Mouse (Mus musculus): Measurements from ENCODE around the gene Tubb4a. TPM values are rescaled to one million over a fixed set of nuclear protein-coding genes. Genes with fewer than 3 reads are reported as not detected.
"Not testable (repeated sequence)": the region's sequence is repeated elsewhere in the genome, so short reads cannot be mapped to it uniquely, and the experiment has no call there.

Tubb4a gene
- total RNA-seq (2021), result 100 to 1,000 TPM; 558 TPM
- long read RNA-seq, experiment 1, transcript Tubb4a-201 (4 exons, 2,228 nt), result major isoform, 419 of 476 reads
- long read RNA-seq, experiment 1, partial matches to known transcripts, result 12 of 476 reads
- long read RNA-seq, experiment 1, other reads (novel, unspliced or antisense), result 45 of 476 reads
- long read RNA-seq, experiment 2, transcript Tubb4a-201 (4 exons, 2,228 nt), result major isoform, 648 of 718 reads
- long read RNA-seq, experiment 2, partial matches to known transcripts, result 12 of 718 reads
- long read RNA-seq, experiment 2, other reads (novel, unspliced or antisense), result 58 of 718 reads

DNA sequence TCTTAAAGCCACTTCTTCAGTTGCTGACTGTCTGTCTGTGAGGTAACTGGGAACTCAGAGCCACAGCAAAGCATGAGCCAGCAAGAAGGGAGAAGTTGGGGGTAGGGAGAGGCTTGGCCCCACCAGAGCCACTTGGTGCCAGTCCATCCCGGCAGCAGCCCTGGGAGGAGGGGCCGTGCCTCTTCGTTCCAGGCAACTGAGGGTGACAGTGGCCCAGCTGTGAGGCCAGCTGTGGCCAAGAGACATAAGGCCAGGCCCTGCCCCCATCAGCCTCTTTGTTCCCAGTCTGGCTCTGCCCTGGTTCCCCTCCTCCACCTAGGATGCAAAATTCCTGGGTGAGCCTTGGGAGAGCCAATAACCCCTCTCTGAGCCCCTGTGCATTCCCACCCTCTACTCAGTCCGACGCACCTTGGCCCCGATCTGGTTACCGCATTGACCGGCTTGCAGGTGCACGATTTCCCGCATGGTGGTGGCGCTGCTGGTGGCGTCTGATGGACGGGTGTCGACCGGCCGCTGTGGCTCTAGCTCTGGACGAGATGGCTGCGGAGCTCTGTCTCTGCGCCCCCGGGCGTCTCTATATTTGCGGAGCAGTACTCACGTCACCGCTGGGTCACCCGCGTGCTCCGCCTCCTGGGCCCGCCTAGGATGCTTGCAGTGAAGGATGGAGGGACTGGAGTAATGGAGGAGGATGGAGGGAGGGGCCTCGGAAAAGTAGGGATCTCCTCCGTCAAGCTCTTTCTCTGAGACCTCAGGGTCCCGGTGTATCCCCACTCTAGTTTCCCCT, at the start of gene Tubb4a:
TSS of gene Tubb4a (minus strand) at position 734 of the 784 bp plus-strand sequence.
- DNase-seq (ENCODE audit: low spot score in 2 of 2), result peak; percentile 86 to 90
- peak within 1 kb of the TSS; percentile 96 for H3K27ac ChIP-seq
- peak; percentile 28 for TF ChIP-seq CTCF (conservative IDR thresholded peaks at IDR 0.05)
- H3K4me3 ChIP-seq, result peak within 1 kb of the TSS; percentile 65

DNA sequence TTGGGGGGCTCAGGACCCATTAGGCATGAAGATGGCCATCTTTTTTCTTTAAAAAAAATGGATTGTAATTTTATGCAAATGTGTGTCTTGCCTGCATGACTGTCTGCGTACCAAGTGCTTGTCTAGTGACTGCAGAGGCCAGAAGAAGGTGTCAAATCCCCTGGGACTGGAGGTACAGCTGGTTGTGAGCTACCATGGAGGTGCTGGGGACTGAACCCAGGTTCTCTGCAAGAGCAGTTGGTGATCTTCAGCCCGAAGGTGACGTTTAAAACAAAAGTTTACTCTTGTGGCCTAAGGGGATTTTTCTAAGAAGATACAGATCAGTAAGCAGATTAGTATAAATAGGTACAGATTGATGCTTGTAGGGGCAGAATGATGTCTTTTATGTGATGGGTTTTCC, 48.1 kb upstream of the Tubb4a start:
- no peak for TF ChIP-seq CTCF (conservative IDR thresholded peaks at IDR 0.05)
- no peak for DNase-seq (ENCODE audit: low spot score in 2 of 2)
- Histone ChIP-seq H3K27ac (no peak overlapping the region), H3K4me3 (no peak overlapping the region)

- no peak for DNase-seq (ENCODE audit: low spot score in 2 of 2)
- H3K27ac ChIP-seq, result no peak overlapping the region
- TF ChIP-seq CTCF (conservative IDR thresholded peaks at IDR 0.05), result no peak
- H3K4me3 ChIP-seq, result no peak overlapping the region
These were observed 47.1 kb upstream of the Tubb4a start for GRCm38 (mm10) chr17:57134693-57135092.

GRCm38 (mm10) chr17:57134021-57134420, 46.4 kb upstream of the Tubb4a start:
- not testable (repeated sequence) for DNase-seq (ENCODE audit: low spot score in 2 of 2); H3K27ac ChIP-seq; H3K4me3 ChIP-seq

DNA sequence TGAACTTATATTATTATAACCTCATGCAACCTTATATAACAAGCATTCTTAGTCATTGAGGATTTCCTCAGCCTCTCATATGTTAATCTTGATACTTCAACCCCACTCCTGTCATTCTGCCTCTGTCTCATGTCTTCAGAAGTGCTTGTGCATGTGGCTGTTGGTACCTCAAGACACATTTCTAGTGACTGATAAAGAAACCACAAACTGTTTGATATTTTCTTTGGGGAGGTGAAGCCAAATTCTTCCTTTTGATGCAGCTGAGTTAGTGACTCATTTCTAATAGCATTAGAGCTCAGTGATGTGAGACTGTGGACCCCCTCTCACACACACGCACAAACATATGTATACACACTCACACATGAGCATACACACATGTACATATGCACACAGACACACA, 44.2 kb upstream of the Tubb4a start:
- no peak for TF ChIP-seq CTCF (conservative IDR thresholded peaks at IDR 0.05)
- Histone ChIP-seq H3K4me3 (no peak overlapping the region), H3K27ac (no peak overlapping the region)
- DNase-seq (ENCODE audit: low spot score in 2 of 2), result no peak

DNA sequence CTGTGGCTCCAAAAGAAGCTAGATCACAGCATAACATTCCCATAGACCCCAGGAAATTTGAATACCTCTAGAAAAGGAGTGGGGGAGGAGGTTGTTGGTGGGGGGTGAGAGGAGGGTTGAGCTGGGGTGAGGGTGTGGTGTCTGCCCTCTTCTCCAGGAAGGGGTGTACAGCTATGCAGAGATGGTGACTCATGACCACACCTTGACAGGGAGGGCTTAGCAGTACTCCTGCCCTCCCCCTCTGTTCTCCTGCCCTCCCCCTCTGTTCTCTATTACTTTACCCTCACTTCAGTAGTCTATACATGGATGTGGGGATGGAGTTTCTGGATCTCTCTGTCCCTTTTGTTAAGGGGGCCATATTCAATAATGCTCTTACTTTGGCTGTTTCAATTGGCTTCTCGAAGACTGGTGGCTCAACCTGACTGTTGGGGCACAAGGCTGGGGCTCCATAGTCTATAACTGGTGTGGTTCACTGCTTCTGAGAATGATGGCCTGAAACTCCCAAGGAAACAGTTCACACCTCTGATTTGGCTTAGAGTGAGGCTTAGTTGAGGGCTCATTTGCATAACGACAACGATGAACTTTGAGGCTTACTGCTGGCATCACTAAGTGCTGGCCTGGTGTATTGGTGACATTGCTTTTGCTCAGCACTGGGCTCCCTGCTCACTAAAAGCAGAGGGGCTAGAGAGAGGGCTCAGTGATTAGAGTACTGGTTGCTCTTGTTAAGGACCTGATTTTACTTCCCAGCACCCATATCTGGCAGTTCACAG, 38.5 kb upstream of the Tubb4a start:
- TF ChIP-seq CTCF (conservative IDR thresholded peaks at IDR 0.05), result no peak
- no peak for DNase-seq (ENCODE audit: low spot score in 2 of 2)

GRCm38 (mm10) chr17:57124792-57125191, 37.2 kb upstream of the Tubb4a start:
- Histone ChIP-seq H3K4me3 (no peak overlapping the region), H3K27ac (no peak overlapping the region)
- no peak for TF ChIP-seq CTCF (conservative IDR thresholded peaks at IDR 0.05)
- DNase-seq (ENCODE audit: low spot score in 2 of 2), result no peak

More for the DNA sequence above, 38.5 kb upstream of the Tubb4a start:
- Histone ChIP-seq H3K4me3 (no peak overlapping the region), H3K27ac (no peak overlapping the region)

- no peak for TF ChIP-seq CTCF (conservative IDR thresholded peaks at IDR 0.05)
- H3K4me3 ChIP-seq, result no peak overlapping the region
- no peak overlapping the region for H3K27ac ChIP-seq
- no peak for DNase-seq (ENCODE audit: low spot score in 2 of 2)
These were observed 35.9 kb upstream of the Tubb4a start for GRCm38 (mm10) chr17:57123192-57124118.

DNA sequence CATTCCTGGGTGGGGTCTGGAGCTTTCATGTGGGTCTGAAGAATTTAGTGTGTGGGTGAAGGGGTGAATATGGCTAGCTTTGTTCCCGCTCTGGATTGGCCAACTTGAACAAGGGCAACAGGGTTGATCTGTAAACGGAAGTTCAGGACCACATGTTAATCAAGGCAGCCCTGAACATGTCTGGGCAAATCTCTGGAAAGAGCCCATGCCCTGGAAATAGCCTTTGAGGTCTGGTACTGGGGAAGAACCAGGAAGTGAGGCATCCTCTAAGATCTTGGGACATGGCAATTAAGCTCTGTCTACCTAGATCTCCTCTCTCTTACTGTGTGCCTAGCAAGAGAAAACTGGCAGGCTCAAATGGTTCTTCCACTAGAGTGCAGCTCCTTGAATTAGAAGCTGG, 34.3 kb upstream of the Tubb4a start:
- no peak for TF ChIP-seq CTCF (conservative IDR thresholded peaks at IDR 0.05)
- Histone ChIP-seq H3K27ac (no peak overlapping the region), H3K4me3 (no peak overlapping the region)
- DNase-seq (ENCODE audit: low spot score in 2 of 2), result no peak

DNA sequence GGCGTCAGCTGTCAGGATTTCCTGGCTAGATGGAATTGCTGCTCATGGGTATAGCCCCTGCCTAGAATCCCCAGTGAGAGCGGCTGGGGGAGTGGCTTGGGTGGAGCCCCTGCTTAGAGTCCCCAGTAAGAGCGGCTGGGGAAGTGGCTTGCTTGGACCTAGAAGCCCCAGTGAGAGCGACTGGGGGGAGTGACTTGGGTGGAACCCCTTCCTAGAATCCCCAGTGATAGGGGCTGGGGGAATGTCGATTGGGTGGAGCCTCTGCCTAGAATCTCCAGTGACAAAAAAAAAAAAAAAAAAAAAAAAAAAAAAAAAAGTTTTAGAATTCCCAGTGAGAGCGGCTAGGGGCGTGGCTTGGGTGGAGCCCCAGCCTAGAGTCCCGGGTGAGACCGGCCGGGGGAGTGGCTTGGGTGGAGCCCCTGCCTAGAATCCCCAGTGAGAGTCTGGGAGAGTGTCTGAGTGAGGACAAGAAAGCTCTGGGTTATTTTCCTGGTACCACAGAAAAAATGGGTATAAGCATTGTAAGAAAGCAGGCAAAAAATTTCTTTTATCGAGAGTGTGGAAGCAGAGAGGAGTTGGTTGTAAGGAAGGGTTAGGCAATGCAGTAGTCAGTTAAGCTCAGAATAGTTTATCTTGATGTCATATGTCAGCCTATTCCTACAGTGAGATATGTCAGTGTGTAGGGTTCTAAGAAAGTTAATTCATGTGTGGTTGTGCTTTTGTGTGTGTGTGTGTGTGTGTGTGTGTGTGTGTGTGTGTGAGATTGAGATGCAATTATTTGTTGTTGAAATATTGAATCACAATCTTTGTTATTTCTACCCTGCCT, 31.2 kb upstream of the Tubb4a start:
- H3K27ac ChIP-seq, result no peak overlapping the region
- no peak overlapping the region for H3K4me3 ChIP-seq
- TF ChIP-seq CTCF (conservative IDR thresholded peaks at IDR 0.05), result no peak
- DNase-seq (ENCODE audit: low spot score in 2 of 2), result no peak

GRCm38 (mm10) chr17:57116801-57117200, 29.2 kb upstream of the Tubb4a start:
- no peak overlapping the region for H3K4me3 ChIP-seq
- no peak overlapping the region for H3K27ac ChIP-seq
- no peak for DNase-seq (ENCODE audit: low spot score in 2 of 2)
- TF ChIP-seq CTCF (conservative IDR thresholded peaks at IDR 0.05), result no peak
